Mouse (Mus musculus) G1E (cell line): ENCODE measurements at regions not wholly inside any gene's neighbourhood (a gene's known extent, or its start where the extent isn't known, plus 50 kb on each side); places are given as distances from the start of the nearest gene placed in this dataset.

Experiments used
- CTCF ChIP-seq: IDR thresholded peaks from 2 replicates; pipeline ENCODE4 v1.5.1; 2012; ENCODE audit warnings: low read depth, low read length, inconsistent platforms, mixed read lengths
- GATA1 ChIP-seq: IDR thresholded peaks from 2 replicates; pipeline ENCODE4 v1.6.1; 2012; ENCODE audit warnings: borderline replicate concordance, low read length, inconsistent platforms, mixed read lengths
- POLR2AphosphoS5 ChIP-seq: IDR thresholded peaks from 2 replicates; pipeline ENCODE4 v1.6.1; 2012; ENCODE audit warnings: low read depth, low read length, inconsistent platforms; ENCODE audit not compliant: insufficient replicate concordance
- TAL1 ChIP-seq: conservative IDR thresholded peaks from 2 replicates; pipeline ENCODE4 v1.6.1; 2012; ENCODE audit warnings: low read depth, low read length, inconsistent platforms, mixed read lengths

- TF ChIP-seq CTCF (no peak), GATA1 (no peak), TAL1 (no peak), POLR2AphosphoS5 (no peak)
Measured at GRCm38 (mm10) chr13:39084544-39084943, 123.9 kb upstream of the Slc35b3 start.
